Mouse (Mus musculus) myocyte (in vitro differentiated cells): ENCODE measurements at regions not wholly inside any gene's neighbourhood (a gene's known extent, or its start where the extent isn't known, plus 50 kb on each side); places are given as distances from the start of the nearest gene placed in this dataset.

Experiments
- H3K27me3 ChIP-seq: one replicate; pipeline ENCODE4 v1.6.1; 2011; ENCODE audit not compliant: control insufficient read depth, insufficient read depth, insufficient read length
- H3K36me3 ChIP-seq: one replicate; pipeline ENCODE4 v1.6.1; 2011; ENCODE audit not compliant: control insufficient read depth, insufficient read depth
- H3K4me2 ChIP-seq: one replicate; pipeline ENCODE4 v1.6.1; 2011; ENCODE audit warnings: low read depth, control low read depth
- H3K4me3 ChIP-seq: one replicate; pipeline ENCODE4 v1.5.1; 2011; ENCODE audit warnings: mild to moderate bottlenecking, control low read depth, moderate library complexity
- H3K79me2 ChIP-seq: one replicate; pipeline ENCODE4 v1.6.1; 2011; ENCODE audit not compliant: control insufficient read depth, insufficient read depth
- H3ac ChIP-seq: one replicate; pipeline ENCODE4 v1.6.1; 2011; ENCODE audit not compliant: control insufficient read depth, insufficient read length
- CEBPB ChIP-seq: IDR thresholded peaks from 2 replicates; pipeline ENCODE4 v1.6.1; 2011; ENCODE audit warnings: mild to moderate bottlenecking, moderate library complexity; ENCODE audit not compliant: poor library complexity, insufficient read depth, severe bottlenecking
- E2F4 ChIP-seq: IDR thresholded peaks from one replicate; pipeline ENCODE4 v1.6.1; 2011; ENCODE audit warnings: mild to moderate bottlenecking, control low read depth, moderate library complexity; ENCODE audit not compliant: insufficient read depth
- MAX ChIP-seq: IDR thresholded peaks from one replicate; pipeline ENCODE4 v1.6.1; 2011; ENCODE audit warnings: low read depth, mild to moderate bottlenecking, control low read depth
- MYOD1 ChIP-seq, 3 experiments: IDR thresholded peaks; one replicate each; pipeline ENCODE4 v1.6.1; 2011; ENCODE audit warnings: control low read depth in 2 of 3, low read depth in 2 of 3, mild to moderate bottlenecking in 2 of 3, moderate library complexity in 1 of 3; ENCODE audit not compliant: insufficient read length in 2 of 3, control insufficient read depth in 1 of 3
- MYOG ChIP-seq, 3 experiments: IDR thresholded peaks; one replicate each; pipeline ENCODE4 v1.6.1; 2011; ENCODE audit warnings: control low read depth in 2 of 3, low read depth in 2 of 3, mild to moderate bottlenecking in 2 of 3; ENCODE audit not compliant: insufficient read length in 2 of 3, control insufficient read depth in 1 of 3, insufficient read depth in 1 of 3
- POLR2A ChIP-seq: IDR thresholded peaks from one replicate; pipeline ENCODE4 v1.6.1; 2011; ENCODE audit warnings: low read depth, mild to moderate bottlenecking, control low read depth, moderate library complexity; ENCODE audit not compliant: insufficient read length
- POLR2AphosphoS2 ChIP-seq: IDR thresholded peaks from one replicate; pipeline ENCODE4 v1.6.1; 2011; ENCODE audit warnings: low read depth, control low read depth; ENCODE audit not compliant: insufficient read length
- REST ChIP-seq: IDR thresholded peaks from one replicate; pipeline ENCODE4 v1.6.1; 2011; ENCODE audit warnings: mild to moderate bottlenecking, control low read depth, moderate library complexity; ENCODE audit not compliant: insufficient read depth, insufficient read length
- SRF ChIP-seq: IDR thresholded peaks from one replicate; pipeline ENCODE4 v1.6.1; 2011; ENCODE audit warnings: low read depth; ENCODE audit not compliant: control insufficient read depth, insufficient read length
- TCF12 ChIP-seq: IDR thresholded peaks from one replicate; pipeline ENCODE4 v1.6.1; 2011; ENCODE audit warnings: mild to moderate bottlenecking, control low read depth; ENCODE audit not compliant: poor library complexity, insufficient read depth, severe bottlenecking
- TCF3 ChIP-seq: IDR thresholded peaks from one replicate; pipeline ENCODE4 v1.6.1; 2011; ENCODE audit warnings: low read depth, control low read depth; ENCODE audit not compliant: insufficient read length
- USF1 ChIP-seq: IDR thresholded peaks from one replicate; pipeline ENCODE4 v1.6.1; 2011; ENCODE audit warnings: low read depth, mild to moderate bottlenecking, control low read depth, moderate library complexity

GRCm38 (mm10) chr6:82837246-82837645, 63.0 kb upstream of the Hk2 start:
- Histone ChIP-seq H3K27me3 (no peaks in the 10 kb centered on the region), H3K4me3 (no peak overlapping the region), H3K4me2 (no peak overlapping the region), H3K36me3 (no peaks in the 10 kb centered on the region), H3K79me2 (no peaks in the 10 kb centered on the region), H3ac (no peak overlapping the region)
- TF ChIP-seq CEBPB (no peak), POLR2A (no peak), MYOG (IDR thresholded peaks at IDR 0.05; ENCODE audit: control insufficient read depth in 1 of 3, insufficient read depth in 1 of 3, insufficient read length in 2 of 3, low read depth in 2 of 3) (no peak), POLR2AphosphoS2 (no peak), TCF12 (no peak), MYOD1 (IDR thresholded peaks at IDR 0.05; ENCODE audit: control insufficient read depth in 1 of 3, insufficient read length in 2 of 3, low read depth in 2 of 3) (no peak), REST (no peak)

DNA sequence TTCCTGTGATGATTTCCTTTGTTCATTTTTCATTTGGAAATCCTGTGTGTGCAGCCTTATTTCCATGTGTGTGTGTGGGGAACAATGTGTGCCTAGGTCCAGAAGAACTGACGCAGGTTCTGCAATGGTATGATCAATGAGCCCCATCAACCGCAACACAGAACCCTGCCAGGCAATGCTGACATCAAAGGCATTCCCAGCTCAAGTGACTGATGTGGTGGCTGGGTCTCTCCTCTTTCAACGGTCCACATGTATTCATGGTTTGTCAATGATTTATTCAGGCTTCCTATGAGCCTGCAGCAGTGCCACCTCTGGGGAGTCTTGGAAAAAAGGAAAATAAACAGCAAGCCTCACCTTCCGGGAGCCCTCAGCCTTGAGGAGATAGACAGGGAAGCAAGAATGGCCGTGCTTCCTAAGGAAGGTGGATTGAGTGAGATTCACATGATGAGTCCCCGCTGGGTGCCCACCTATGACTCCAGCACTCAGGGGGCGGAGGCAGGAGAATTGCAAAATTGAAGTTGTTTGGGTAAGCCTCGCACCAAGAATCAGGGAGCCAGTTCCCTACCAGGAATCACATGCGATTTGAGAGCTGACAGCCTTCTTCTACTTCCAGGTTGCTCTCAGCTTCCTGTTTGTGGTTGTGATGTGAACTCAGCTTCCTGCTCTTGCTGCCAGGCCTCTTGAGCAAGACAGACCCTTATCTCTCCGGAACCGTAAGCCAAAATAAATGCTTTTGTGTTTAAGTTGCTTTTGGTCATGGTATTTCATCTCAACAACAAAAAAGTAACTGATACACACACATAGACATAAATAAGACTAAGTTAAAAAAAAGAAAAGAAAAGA, 61.2 kb upstream of the Hk2 start:
- H3K27me3 ChIP-seq: no peaks in the 10 kb centered on the region
- no peak for TF ChIP-seq POLR2AphosphoS2
- no peak for TF ChIP-seq MAX
- TF ChIP-seq SRF: no peak
- TF ChIP-seq TCF12: no peak
- TF ChIP-seq MYOG (IDR thresholded peaks at IDR 0.05; ENCODE audit: control insufficient read depth in 1 of 3, insufficient read depth in 1 of 3, insufficient read length in 2 of 3, low read depth in 2 of 3): no peak
- TF ChIP-seq TCF3: no peak
- TF ChIP-seq POLR2A: no peak
- TF ChIP-seq USF1: no peak
- no peak for TF ChIP-seq MYOD1 (IDR thresholded peaks at IDR 0.05; ENCODE audit: control insufficient read depth in 1 of 3, insufficient read length in 2 of 3, low read depth in 2 of 3)
- no peaks in the 10 kb centered on the region for H3K79me2 ChIP-seq
- no peak overlapping the region for H3ac ChIP-seq
- no peak overlapping the region for H3K4me2 ChIP-seq
- no peak overlapping the region for H3K4me3 ChIP-seq
- H3K36me3 ChIP-seq: no peaks in the 10 kb centered on the region

DNA sequence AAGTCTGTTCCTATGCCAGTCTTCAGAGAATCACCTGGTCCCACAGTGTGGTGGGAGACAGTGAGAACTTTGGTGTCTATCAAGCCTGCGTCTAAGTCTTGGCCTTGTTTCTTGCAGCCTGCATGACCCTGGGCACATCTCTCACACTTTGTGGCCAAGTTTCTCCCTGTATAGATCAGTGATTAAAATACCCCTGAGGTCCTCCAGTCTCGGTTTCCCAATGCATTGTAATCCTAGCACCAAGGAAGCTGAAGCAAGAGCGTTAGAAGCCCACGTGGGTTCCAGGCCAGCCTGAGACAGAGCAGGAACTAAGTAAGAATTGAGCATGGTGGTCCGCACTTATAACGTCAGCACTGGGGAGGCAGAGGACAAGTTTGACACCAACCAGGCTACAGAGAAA, 59.6 kb upstream of the Hk2 start:
- TF ChIP-seq TCF12 (no peak), MYOG (IDR thresholded peaks at IDR 0.05; ENCODE audit: control insufficient read depth in 1 of 3, insufficient read depth in 1 of 3, insufficient read length in 2 of 3, low read depth in 2 of 3) (no peak), POLR2AphosphoS2 (no peak), USF1 (no peak), MAX (no peak), TCF3 (no peak), MYOD1 (IDR thresholded peaks at IDR 0.05; ENCODE audit: control insufficient read depth in 1 of 3, insufficient read length in 2 of 3, low read depth in 2 of 3) (no peak), SRF (no peak), POLR2A (no peak), REST (no peak), E2F4 (no peak), CEBPB (no peak)
- Histone ChIP-seq H3ac (no peak overlapping the region), H3K4me3 (no peak overlapping the region), H3K79me2 (no peaks in the 10 kb centered on the region), H3K4me2 (no peak overlapping the region), H3K27me3 (no peaks in the 10 kb centered on the region), H3K36me3 (no peaks in the 10 kb centered on the region)

GRCm38 (mm10) chr6:82831211-82831610, 57.0 kb upstream of the Hk2 start:
- Histone ChIP-seq H3K79me2 (no peaks in the 10 kb centered on the region), H3K4me3 (no peak overlapping the region), H3K36me3 (no peaks in the 10 kb centered on the region), H3K4me2 (peak overlapping the region; percentile 75), H3ac (no peak overlapping the region), H3K27me3 (no peaks in the 10 kb centered on the region)
- TF ChIP-seq SRF: no peak
- TF ChIP-seq POLR2AphosphoS2: no peak
- TF ChIP-seq TCF3: no peak
- no peak for TF ChIP-seq MYOD1 (IDR thresholded peaks at IDR 0.05; ENCODE audit: control insufficient read depth in 1 of 3, insufficient read length in 2 of 3, low read depth in 2 of 3)
- no peak for TF ChIP-seq MAX
- peak in 1 of 3 experiments; percentile 54 for TF ChIP-seq MYOG (IDR thresholded peaks at IDR 0.05; ENCODE audit: control insufficient read depth in 1 of 3, insufficient read depth in 1 of 3, insufficient read length in 2 of 3, low read depth in 2 of 3)
- no peak for TF ChIP-seq E2F4
- no peak for TF ChIP-seq POLR2A
- TF ChIP-seq CEBPB: no peak
- no peak for TF ChIP-seq REST
- TF ChIP-seq TCF12: peak; percentile 41
- TF ChIP-seq USF1: no peak

DNA sequence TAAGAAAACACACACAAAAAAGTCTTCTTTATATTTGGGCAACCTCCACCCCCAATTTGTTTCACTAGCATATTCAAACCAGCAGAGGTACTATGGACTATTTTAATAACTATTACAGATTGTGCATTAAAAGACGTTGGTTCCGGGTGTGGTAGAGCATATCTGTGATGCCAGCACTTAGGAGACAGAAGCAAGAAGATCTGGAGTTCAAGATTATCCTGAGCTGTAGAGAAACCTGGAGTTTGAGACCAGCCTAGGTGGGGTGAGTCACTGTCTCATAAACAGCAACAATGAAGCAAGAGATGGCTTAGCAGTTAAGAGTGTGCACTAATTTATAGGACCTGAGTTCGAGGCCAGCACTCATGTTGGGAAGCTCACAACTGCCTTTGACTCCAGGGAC, 50.4 kb upstream of the Hk2 start:
- no peaks in the 10 kb centered on the region for H3K36me3 ChIP-seq
- no peaks in the 10 kb centered on the region for H3K27me3 ChIP-seq
- H3ac ChIP-seq: no peak overlapping the region
- no peak overlapping the region for H3K4me3 ChIP-seq
- H3K4me2 ChIP-seq: no peak overlapping the region
- no peaks in the 10 kb centered on the region for H3K79me2 ChIP-seq
- no peak for TF ChIP-seq MYOD1 (IDR thresholded peaks at IDR 0.05; ENCODE audit: control insufficient read depth in 1 of 3, insufficient read length in 2 of 3, low read depth in 2 of 3)
- TF ChIP-seq REST: no peak
- TF ChIP-seq TCF12: no peak
- no peak for TF ChIP-seq MYOG (IDR thresholded peaks at IDR 0.05; ENCODE audit: control insufficient read depth in 1 of 3, insufficient read depth in 1 of 3, insufficient read length in 2 of 3, low read depth in 2 of 3)
- TF ChIP-seq TCF3: no peak
- TF ChIP-seq POLR2A: no peak
- no peak for TF ChIP-seq CEBPB
- TF ChIP-seq E2F4: no peak
- no peak for TF ChIP-seq MAX
- TF ChIP-seq POLR2AphosphoS2: no peak
- no peak for TF ChIP-seq USF1
- no peak for TF ChIP-seq SRF
